Mouse (Mus musculus): Measurements from ENCODE around the gene Lrch4.

Gene Lrch4

DNA sequence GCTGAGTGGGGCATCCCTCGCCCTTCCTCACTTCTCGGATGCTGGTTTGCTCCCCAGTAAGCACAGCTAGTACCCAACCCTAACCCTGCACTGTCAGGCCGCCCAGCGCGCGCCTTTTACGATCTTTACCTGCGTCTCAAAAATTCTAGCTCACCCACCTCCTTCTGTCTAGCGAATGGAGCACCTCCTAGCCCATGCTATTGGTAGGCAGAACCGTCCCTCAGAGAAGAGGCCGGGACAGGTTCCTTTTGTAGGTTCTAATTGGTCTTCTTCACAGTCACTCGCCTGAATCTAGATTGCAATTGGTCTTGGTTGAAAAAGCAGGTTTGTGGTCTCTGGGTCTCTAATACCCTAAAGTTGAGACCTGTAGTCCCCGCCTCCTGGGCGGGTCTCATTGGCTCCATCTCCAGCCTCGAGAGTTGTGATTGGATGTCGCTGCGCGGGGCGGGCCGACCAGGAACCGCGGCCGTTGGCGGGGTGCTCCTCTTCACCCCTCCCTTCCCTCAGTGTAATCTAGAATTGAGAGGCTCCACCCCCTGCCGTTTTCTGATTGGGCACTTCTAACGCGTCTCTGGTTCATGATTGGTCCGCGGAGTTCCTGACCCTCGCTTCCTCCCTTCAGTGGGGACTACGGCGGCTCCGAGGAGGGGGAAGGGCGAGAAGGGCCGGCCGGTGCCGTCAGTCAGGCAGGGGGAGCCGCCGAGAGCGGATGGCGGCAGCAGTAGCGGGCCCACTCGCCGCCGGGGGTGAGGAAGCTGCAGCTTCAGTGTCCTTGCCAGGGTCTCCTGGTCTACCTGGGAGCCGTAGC is at the start of gene Lrch4, which contains the start of the genes Fbxo24 and Gm20605:
TSS of gene Lrch4 (plus strand) at position 624 of the 808 bp plus-strand sequence.
TSS of gene Fbxo24 (minus strand) at position 505 of the 808 bp plus-strand sequence.
TSS of gene Gm20605 (plus strand) at position 678 of the 808 bp plus-strand sequence.
- peak; percentile 100 for DNase-seq (ENCODE audit: low read depth, low spot score)

DNA sequence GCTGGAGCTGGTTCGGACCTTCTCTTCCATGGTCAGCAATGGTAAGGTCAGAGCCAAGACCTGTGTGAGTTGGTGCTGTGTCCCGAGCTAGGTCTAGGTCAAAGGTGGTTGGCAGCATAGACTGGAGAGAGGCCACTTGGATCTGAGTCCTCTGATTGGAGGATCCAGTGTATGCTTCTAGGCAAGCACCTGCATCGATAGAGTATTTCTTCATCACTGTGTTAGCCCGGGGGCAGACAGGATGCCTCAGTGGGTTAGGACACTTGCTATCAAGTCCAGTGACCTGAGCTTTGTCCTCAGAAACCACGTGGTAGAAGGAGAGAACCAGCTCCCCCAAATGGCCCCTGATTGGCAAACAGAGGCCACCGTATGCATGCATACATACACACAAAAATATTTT is 48.7 kb upstream of the Lrch4 start:
- no peak for DNase-seq (ENCODE audit: low read depth, low spot score)

DNA sequence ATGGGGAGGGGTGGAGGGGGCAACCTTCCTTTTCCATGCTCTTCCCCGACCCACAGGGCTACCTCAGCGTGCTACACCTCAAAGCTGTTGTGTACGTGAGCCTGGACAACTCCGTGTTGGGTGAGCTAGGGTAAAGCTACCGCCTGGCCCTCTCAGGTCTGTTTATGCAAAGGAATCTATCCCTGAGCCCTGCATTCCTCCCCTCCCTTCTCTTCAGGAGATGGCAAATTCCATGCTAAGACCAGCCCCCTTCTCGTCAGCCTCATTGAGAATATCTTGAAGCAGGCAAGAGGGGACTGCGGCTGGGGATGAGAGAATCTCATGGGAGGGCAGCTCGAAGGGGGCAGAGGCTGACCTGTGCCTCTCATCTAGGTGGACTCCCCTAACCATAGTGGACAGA is 46.2 kb upstream of the Lrch4 start:
- DNase-seq (ENCODE audit: low read depth, low spot score), result no peak

DNA sequence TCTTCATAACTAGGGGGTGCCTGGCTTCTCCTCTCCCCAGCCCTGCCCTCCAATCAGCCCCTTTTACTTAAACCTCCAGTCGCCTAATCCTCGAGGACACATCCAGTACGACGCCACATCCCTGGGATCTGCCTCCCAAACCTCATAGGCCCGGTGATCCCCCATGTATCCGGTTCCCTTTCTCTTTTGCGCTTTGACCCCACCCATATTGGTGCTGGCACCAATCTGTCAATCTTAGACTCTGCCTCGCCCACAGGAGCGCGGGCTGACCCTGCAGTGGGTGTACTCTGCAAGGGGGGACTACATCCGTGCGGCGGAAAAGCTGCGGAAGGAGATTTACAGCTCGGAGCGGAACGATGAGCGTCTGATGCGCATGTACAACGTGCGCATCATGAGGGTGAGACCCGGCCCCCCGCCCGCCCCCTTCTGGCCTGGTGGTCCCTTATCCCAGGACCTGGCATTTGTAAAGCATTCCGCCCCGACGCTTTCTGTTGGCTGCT is 45.2 kb upstream of the Lrch4 start:
- DNase-seq (ENCODE audit: low read depth, low spot score), result peak; percentile 78

DNA sequence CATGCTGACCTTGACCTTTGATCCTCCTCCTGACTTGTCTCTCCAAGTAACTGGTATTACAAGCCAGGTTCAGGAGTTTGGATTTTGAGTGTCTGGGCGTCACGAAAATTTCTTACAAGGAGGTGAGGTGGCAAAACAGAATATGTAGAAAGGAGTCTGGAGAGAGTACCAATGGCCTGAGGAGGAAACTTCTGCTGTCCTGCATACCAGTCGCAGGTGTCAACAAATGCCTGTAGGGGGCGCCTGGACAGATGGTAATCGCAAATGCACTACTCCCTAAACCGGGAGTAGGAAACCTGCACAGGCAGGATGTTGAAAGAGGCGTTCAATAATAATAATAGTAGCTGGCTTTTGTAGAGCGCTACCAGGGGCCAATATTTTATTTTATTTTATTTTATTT is 43.9 kb upstream of the Lrch4 start:
- DNase-seq (ENCODE audit: low read depth, low spot score), result no peak

DNA sequence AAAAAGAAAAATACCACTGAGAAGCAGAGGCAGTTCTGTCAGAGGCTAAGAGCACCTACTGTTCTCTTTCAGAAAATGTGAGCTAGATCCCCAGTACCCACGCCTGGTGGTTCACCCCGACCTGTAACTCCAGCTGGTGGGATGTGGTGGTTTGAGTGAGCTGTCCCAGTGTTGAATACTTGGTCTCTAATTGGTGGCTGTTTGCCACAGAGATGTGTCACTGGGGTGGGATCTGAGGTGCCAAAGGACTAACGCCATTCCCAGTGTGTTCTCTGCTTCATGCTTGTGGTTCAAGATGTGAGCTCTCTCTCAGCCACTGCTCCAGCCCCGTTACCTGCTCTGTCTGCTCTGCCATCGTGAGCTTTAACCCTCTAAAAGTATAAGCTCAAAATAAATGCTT is 38.4 kb upstream of the Lrch4 start:
- DNase-seq (ENCODE audit: low read depth, low spot score), result no peak

DNA sequence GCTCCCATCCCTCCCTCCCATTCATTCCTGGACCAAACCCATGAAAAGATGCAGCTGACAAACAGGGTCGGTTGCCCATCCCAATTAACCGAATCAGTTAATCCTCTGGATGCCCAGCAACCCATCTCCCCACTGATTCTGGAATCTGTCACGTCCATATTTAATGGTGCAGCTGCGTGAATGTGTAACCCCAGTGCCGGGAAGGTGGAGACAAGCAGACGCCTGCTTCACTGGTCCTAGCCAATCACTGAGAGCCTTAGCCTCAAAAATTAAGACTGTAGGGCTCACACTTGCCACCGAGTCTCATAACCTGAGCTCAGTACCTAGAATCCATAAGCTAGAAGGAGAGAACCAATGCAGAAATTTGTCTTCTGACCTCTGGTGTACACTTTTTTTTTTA is 33.0 kb upstream of the Lrch4 start:
- no peak for DNase-seq (ENCODE audit: low read depth, low spot score)

DNA sequence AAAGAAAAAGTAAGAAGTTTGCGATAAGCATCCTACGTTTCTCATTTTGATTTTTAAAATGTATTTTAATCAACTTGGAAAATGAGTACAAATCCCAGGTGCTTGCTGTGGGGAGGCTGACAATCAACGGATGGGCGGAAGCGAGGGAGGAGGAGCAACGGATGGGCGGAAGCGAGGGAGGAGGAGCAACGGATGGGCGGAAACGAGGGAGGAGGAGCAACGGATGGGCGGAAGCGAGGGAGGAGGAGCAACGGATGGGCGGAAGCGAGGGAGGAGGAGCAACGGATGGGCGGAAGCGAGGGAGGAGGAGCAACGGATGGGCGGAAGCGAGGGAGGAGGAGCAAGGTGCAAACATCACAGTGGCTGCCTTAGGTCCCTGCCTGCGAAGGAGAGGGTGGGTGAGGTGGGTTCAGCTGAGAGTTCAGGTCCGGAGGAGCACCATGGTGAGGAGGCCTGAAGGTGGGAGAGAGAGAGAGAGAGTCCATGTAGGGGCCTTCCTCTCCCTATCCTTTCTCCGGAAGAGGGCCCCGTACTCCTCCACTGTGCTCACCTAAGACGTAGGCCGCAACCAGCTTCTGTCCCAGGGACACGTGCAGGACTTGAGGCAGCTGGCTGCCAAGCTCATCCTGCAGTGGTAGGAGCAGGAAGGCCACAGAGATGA is 32.2 kb upstream of the Lrch4 start:
- no peak for DNase-seq (ENCODE audit: low read depth, low spot score)

DNA sequence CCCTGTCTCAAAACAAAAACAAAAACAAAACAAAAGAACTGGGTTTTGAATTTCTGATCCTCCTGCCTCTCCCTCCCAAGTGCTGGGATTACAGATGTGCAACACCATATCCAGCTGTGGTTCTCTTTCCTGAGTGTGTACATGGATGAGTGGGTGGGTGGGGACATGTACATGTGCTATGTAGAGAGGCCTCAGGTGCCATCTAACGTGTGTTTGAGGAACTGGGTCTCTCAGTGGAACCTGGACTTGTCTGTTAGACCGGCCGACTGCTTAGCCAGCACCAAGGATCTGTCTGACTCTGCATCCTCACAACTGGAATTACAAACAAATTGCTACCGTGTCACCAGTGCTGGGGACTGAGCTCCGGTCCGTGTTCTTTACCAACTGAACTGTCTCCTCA is 31.3 kb upstream of the Lrch4 start:
- no peak for DNase-seq (ENCODE audit: low read depth, low spot score)

DNA sequence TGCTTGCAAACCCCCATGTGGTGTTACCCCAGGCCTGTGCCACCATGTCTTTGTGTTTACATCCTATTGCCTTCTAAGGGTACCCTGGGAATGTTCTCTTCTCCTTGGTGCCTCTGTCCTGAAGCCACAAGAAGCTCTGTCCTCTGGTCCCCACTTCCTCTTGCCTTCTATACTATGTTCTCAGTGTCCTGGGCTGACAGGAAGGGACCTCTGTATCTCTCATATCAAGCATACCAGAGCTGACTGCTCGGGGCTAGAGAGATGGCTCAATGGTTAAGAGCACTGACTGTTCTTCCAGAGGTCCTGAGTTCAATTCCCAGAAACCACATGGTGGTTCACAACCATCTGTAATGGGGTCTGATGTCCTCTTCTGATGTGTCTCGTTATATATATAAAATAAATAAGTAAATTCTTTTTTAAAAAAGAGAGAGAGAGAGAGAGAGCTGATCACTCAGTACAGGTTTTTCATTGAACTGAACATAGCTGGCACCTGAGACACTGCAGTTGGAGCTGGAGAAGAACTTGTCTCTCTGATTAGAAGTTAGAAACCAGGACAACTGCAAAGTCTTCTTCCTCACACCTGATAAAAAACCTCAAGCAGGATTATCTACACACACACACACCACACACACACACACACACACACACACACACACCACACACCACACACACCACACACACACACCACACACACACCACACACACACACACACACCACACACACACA is 30.7 kb upstream of the Lrch4 start:
- no peak for DNase-seq (ENCODE audit: low read depth, low spot score)

DNA sequence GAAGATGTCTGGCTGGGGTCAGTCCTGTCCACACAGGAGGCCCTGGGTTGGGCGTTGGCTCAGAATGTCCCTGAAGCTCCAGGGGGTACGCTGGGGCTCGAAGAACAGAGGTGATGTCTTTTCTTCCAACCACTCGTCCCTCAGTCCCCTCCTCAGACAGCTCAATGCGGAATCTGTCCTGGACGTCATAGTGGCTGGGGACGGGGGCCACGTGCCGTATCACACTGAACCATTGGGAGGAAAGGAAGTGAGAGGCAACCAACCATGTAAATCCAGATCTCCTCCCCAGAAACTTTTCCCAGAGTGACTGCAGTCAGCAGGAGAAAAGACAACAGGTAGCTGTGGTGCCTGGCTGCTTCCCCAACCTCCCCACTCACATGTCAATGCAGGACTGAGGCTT is 29.3 kb upstream of the Lrch4 start:
- DNase-seq (ENCODE audit: low read depth, low spot score), result no peak

DNA sequence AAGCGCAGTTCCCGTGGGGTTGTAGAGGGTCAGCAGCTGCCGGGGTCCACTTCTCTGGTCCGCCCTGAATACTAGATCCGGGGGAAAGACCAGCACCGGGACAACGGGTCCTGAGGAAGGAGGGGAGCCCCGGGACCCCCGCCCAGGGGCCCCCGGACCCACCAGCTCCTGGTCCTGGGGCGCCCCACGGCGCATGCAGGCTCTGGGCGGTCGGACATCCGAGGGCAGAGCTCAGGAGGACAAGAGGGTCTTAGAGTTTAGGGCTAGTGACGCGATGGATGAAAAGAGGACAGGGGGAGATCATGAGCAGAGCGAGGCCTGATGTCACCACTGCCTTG is 28.7 kb upstream of the Lrch4 start:
- DNase-seq (ENCODE audit: low read depth, low spot score), result no peak

DNA sequence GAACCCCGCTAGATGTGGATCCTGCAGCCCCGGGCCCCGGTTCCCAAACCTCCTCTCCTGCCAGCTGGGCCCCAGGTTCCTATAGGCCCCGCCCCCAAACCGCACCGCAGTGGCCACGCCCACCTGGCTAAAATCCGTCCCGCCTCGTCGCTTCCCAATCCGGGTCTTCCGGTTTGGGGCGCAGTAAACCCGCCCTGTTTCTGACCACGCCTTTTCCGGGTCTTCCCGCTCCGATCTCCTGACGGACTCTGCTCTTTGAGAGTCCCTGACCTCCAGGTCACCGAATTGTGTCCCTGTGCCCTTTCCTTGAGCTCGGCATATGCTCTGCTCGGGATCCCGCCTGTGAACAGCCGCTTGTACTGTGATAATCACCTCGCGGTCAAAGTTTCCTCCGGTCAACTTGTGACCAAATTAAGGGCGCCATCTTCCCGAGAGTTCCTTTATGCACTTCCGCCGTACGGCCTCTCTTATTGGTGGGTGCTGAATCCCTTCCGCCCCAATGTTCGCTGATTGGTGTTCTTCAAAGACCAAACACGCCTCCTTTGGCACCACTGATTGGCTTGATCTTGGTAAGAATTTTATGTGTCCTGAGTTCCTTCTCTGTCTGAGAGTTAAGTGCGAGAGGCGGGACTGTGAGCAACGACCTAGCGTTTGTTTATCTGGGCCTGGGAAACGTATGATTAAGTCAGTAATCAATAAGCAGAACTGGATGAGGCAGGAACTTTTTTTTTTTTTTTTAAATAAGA is 28.1 kb upstream of the Lrch4 start, which contains the start of gene Mospd3:
TSS of gene Mospd3 (minus strand) at position 440 of the 746 bp plus-strand sequence.
- peak; percentile 98 for DNase-seq (ENCODE audit: low read depth, low spot score)

DNA sequence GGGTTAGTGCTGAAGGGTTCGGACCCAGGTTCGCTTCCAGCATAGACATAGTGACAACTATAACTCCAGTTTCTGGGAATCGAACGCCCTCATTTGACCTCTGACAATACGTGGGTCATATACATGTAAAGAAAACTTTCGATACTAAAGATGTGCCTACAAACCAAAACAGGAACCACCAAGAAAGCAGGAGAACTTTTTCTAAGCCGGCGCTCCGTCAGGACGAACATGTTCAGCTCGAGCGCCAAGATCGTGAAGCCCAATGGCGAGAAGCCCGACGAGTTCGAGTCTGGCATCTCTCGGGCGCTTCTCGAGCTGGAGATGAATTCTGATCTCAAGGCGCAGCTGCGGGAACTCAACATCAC is 27.6 kb upstream of the Lrch4 start:
- DNase-seq (ENCODE audit: low read depth, low spot score), result no peak

DNA sequence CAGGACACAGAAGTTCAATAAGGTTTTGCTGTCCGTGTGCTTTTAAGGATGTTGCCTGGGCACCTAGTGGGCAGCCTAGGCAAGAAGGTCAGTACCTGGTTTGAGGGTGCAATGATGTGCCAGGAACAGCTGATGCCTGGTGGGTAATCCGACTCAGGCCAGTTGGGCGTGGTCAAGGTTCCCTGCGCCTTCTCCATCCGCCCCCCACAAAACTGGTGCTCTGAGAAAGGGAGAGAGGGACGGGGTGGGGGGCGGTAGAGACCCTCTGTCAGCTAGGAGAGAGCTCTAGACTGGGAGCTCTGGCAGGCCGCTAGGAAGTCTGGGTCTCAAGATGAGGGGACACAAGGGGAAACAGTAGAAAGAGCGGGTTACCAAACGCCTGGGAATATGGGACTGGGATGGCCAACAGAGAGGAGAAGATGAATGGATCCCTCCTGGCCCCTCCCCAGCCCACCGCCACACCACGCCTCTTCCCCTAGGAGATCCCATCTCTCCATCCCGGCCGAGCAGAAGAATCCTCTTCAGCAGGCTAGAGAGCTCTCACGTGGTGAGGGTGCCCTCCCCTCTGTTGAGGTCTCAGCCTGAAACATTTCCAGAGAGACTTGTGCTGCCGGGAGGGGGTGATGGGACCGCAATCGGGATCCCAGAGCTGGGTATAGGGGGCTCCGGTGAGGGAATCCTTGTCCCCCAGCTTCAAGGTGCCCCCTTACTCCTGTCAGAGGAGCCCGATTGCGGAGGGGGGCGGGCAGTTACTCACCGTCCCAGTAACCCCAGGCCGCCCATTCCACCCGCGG is 20.9 kb upstream of the Lrch4 start:
- no peak for DNase-seq (ENCODE audit: low read depth, low spot score)

DNA sequence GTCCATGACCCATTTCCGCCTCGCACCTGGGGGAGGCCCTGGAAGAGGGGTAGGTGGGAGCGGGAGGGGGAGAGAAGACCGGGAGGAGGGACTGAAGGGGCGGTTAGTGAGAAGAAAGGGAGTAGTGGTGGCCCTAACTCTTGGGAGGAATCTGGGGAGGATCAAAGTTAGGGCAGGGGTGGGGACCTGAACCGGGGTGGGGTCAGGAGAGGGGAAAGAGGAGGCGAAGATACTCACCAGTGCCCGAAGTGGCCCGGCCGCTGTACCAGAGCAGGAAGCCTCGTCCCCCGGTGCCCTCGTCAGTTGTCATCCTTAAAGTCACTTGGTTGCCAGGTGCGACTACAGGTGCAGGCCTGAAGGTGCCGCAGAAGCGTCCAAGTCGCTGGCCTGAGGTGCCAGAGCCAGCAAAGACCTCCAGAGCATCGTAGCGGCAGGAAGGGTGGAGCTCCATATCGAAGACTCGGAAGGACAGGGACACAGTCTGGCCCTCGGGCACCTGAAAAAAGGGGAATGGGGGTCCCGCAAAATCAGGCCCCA is 20.2 kb upstream of the Lrch4 start:
- DNase-seq (ENCODE audit: low read depth, low spot score), result no peak

DNA sequence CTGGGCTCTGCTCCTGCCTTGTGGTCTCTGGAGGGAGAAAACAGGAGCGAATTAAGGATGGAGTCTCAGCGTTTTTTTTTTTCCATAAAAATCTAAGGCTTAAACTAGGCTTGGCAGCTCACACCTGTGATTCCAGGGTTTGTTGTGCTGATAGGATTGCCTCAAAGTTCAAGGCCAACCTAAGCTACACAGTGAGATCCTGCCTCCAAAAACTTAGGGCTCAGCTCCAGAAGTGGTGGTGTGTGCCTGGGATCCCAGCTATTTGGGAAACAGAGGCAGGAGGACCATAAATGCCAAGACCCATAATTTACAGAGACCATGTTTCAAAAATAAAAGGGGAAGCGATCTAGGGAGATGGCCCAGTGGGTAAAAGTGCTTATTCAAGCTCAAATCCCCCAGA is 19.6 kb upstream of the Lrch4 start:
- no peak for DNase-seq (ENCODE audit: low read depth, low spot score)

DNA sequence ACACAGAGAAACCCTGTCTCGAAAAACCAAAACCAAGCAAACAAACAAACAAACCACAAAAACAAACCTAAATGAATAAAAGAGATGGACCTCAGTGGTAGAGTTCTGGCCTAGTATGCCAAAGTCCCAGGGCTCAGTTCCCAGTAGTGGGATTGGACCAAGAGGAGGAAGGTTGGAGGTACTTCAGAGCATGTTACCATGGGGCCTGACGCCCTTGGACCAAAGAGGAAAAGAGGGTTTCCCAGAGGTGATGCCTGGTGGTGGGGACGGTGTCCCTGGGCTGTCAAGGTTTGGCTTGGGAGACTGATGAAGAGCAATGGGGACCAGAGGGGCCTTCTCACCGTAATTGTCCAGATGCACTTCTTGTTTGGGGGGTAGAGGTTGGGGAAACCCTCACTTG is 18.9 kb upstream of the Lrch4 start:
- DNase-seq (ENCODE audit: low read depth, low spot score), result no peak

DNA sequence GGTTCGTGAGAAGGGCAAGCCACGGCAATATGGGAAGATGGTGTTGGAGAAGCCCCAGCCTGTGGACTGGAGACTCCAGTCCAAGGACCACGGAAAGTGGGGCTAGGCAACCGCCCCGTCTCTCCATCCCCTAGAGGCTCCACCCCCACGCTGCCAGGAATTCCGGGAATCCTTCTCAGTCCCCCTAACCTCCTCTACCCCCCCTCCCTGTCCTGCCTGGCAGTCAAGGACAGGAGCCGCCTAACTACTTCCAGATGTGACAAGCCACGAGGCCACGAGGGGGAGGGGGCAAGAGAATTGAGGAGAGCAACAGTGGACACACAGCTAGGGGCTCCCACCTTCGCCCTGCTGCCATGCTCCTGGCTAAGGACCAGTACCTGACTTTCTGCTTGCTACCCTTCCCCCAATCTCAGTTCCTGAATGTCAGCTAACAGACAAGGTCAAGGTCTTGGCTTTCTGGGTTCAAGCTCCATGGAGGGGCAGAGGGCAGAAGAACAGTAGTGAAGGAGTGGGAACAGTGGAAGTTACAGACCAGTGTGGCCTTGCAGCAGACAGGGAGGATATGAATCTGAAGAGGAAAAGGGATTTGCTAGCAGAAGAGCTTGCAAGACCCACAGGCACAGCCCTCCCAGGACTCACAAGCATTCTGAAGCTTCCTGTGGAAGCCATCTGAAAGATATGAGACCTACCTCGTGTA is 18.2 kb upstream of the Lrch4 start:
- DNase-seq (ENCODE audit: low read depth, low spot score), result no peak

DNA sequence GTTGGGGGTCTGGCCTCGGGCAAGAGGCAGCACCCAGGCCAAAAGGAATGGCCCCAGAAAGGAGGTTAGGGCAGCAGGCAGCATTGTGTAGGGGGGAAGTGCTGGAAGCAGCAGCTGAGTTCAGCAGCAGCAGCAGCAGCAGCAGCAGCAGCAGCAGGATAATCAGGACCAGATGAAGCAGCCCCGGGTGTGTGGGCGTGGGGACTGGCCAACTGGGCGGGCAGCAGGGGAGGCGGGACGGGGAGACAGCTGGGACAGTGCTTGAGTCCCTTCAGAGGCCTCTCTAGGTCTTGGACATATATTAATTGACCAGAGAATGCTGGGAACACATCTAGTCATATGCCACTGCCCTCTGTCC is 17.7 kb upstream of the Lrch4 start:
- DNase-seq (ENCODE audit: low read depth, low spot score), result no peak

Data from brain, embryonic 18.5 days (tissue).